Mouse (Mus musculus) spleen, postnatal 0 days (tissue): ENCODE data around the gene Ralgapa2. TPM values are rescaled to one million over a fixed set of nuclear protein-coding genes. Genes with fewer than 3 reads are reported as not detected.

Source experiments
- polyA plus RNA-seq: library from polyadenylated mRNA; unstranded; fragments of >200 nt; fragmentation: Nextera tagmentation; extraction: Ambion mirVana; gene quantifications from 2 replicates; pipeline ENCODE4 v1.2.1, GENCODE M21; 2015

The Ralgapa2 gene
- polyA plus RNA-seq: 3.9 TPM in 2 replicates

GRCm38 (mm10) chr2:146511911-146512580 lies at the start of gene Ralgapa2:
TSS of gene Ralgapa2 (minus strand) at chr2:146512344.

GRCm38 (mm10) chr2:146221076-146221928 lies 290.8 kb downstream of the Ralgapa2 start, which contains the start of gene Insm1:
TSS of gene Insm1 (plus strand) at chr2:146221921.

